Mouse (Mus musculus): ENCODE results near the gene Tram2.

Tram2 gene

DNA sequence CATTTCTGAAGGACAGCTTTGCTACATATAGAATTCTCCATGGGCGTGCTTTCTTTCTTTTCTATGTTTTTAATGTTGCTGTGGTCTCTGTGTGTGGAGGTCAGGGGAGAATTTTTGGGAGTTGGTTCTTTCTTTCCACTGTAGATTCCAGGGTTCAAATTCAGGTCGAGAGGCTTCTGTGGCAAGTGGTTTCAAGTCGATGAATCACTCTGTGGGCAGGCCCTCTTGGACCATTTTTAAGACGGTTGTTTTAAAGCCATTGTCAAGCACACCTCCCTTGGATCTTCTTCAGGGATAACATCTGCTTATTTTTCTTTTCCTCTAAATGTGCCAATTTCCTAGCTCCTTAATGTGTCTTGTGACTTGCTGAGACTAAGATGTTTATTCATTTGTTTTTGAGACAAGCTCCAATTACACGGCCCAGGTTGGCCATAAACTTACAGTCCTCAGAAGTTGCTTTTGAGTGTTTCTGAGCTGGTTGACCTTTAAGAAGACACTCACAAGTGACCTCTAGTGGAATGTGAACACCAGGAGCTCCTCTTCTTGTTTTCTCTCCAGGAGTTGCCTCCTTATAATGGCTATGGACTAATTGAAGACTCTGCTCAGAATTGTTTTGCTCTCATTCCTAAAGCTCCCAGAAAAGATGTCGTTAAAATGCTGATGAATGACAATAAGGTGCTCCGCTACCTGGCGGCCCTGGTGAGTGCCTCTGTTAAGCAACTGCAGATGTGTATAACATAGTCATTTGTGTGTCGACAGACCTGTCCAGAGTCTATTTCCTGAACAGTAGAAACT lies 104.5 kb downstream of the Tram2 start:
- DNase-seq (ENCODE audit: inconsistent age in 2 of 2, low spot score in 1 of 2), result peak in 1 of 2 experiments; percentile 33

DNA sequence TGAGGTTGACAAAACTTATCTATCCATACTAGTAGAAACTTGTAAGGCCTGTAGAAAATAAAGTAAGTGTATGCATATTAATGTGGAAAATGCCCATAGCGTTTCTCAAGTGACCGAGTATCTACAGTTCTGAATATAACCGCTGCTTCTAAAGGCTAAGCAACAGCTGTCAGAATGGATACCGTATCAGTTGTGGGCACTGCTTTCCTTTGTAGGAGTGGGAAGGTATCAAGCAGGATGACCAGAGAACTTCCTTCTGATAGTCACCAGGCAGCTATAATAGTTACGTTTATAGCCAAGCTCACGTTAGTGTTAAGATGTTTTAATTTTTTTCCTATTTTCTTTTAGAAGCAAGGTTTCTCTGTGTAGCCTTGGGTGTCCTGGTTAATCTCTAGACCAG lies 105.6 kb downstream of the Tram2 start:
- no peak for DNase-seq (ENCODE audit: inconsistent age in 2 of 2, low spot score in 1 of 2)

DNA sequence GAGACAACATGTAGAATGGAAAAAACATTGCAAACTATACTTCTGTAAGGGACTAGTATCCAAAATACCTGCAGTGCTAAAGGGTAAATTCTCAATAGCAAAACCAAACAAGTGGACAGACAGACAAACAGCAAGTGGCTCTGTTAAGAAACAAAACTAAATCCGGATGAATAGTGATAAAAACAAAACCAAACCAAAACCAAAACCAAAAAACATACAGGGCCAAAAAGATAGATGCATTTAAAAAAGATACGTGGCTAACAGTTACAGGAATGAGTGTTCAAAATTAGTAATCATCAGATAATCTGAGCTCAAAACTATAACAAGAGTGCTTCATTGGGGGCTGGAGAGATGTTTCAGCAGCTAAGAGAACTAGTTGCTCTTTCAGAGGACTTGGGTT lies 109.4 kb downstream of the Tram2 start:
- no peak for DNase-seq (ENCODE audit: inconsistent age in 2 of 2, low spot score in 1 of 2)

DNA sequence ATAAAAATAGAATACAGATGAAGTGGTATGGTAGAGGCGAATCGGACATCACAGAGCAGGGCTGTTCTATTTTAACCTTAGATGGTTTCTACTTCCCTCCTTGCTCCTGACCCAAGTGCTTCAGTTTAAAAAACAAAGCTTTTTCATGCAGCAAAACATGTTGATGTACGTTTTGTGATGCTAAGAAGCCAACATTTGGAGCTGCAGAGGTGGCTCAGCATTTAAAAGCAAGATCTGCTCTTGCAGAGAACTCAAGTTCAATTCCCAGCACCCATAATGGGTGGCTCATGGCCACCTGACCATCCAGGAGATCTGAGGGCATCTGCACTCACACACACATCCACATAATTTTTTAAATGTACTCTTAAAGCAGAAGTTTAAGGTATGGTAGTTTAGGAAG lies 124.2 kb downstream of the Tram2 start:
- DNase-seq (ENCODE audit: inconsistent age in 2 of 2, low spot score in 1 of 2), result no peak

DNA sequence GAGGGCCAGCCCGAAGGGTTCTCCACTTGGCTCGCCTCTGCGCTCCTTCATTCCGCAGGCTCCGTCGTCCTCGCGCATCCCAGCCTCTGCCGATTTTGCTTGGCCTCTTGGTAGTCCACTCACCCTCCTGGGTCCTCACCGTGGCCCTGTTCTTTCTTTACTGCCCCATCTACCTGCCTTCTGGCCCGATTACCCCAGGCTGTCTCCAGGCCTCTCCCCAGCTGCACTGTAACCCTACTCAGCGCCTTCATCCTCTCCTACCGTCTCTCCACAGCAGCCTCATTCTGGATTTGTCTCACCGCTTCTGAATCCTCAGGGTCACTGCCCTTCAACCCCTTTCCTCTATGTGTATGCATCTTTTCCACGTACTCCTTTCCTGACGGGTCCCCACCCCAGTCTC lies 127.2 kb downstream of the Tram2 start:
- DNase-seq (ENCODE audit: inconsistent age in 2 of 2, low spot score in 1 of 2), result no peak

DNA sequence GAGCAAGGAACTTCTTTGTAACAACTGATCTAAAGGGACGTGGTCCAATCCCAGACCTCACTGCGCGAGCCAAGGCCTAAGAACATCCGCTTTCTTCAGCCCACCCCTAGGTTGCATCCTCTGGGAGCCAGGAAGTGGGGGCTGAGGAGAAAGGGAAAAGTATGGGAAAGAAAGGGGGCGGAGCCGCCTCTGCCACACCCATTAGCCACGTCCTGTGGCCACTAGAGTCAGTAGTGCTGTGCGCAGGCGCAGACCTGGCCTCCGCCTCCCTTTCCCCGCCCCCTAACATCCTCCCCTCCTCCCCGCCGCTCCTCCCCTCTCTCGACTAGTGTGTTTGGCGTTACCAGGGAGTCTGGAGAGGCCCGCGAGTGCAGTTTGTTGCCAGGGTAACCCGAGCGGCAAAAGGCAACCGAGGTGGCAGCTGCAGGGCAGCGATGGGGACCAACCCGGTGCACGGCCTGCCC lies 127.7 kb downstream of the Tram2 start, which contains the start of gene Efhc1:
Gene Efhc1 (plus strand): TSS at position 327 of the 464 bp plus-strand sequence.
- DNase-seq (ENCODE audit: inconsistent age in 2 of 2, low spot score in 1 of 2), result peak; percentile 93 to 97

Data from adrenal gland, adult (tissue).